Mouse (Mus musculus) gastrocnemius, adult 18-20 months (tissue): ENCODE results near the gene Rpl14. TPM values are rescaled to one million over a fixed set of nuclear protein-coding genes. Genes with fewer than 3 reads are reported as not detected.

Experiments used
- DNase-seq: peaks from one replicate; pipeline ENCODE4 v3.0.0; 2021; ENCODE audit warnings: low spot score
- total RNA-seq, 2 experiments: library from RNA; stranded (reverse); gene quantifications; 2 replicates each; pipeline ENCODE4 v1.2.3; 2021

Gene Rpl14
- total RNA-seq, 2 experiments from 2014 or later: 308 to 335 TPM

DNA sequence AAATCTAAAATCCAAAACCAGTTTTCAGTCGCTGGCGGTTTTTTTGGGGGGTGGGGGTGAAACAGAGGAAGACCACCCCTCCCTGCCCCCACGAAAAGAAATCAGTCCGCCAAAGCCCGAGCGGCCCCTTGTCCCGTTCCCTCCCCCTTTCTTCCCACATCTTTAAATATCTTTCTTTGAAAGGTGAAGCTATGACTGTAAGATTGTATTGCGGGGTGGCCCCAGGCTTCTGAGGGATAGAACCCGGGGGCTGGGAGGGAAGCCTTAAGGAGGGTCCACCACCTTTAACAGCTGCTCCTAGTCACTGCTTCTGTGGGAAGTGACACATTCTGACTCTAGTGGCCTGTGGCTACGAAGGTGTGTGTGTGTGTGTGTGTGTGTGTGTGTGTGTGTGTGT is 32.3 kb downstream of the Rpl14 start:
- no peak for DNase-seq

DNA sequence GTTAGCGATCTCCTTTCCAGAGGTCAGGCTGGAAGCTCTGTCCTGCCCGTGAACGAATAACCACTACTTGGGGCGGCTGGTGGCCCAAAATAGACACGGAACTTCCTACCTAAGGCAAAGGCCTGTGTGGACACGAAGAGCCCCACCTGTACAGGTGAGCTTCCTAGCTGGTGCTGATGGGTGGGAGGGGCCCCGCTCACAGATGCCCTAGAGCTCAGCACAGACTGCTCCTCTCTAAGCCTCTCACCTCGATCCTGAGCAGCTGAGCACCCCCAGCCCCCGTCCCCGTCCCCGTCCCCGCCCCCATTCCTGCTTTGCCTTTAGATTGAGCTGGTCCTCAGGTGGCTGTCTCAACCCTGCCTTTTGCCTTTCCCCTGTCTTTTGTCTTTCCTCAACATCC is 32.7 kb downstream of the Rpl14 start:
- no peak for DNase-seq

DNA sequence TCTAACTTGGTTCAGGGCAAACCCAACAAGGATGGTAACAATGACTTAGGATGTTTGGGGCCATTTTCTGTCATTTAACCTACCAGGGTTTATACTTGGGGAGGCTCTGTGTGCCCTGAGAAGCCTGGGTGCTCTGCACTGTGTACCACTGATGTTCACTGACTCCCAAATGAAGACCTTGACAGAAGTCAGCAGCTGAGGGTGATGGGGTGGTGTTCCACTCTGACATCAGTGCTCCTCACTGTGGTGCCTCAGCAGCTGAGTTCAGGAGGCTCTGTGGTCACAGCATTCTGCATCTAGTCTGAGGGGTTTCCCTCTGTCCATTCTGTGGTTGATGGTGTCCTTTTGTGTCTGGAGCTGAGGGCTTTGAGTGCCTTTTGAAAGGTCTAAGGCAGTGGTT is 39.8 kb downstream of the Rpl14 start:
- no peak for DNase-seq

DNA sequence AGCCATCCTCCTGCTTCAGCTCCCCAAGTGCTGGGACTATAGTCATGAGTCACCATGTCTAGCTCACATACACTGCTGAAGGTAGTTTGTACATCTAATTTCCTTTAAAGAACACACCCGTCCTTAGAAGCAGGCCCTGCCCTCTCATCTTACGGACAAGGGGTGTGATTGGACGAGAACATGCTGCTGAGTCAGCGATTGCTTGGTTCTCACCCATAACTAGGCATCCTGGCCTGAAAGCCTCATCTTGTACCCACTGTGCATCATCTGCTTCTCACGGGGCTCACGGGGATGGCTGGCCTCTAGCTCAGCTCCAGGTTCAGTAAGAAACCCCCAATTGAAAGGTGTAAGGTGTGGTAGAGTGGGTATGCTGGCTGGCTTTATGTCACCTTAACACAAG is 42.8 kb downstream of the Rpl14 start:
- no peak for DNase-seq

DNA sequence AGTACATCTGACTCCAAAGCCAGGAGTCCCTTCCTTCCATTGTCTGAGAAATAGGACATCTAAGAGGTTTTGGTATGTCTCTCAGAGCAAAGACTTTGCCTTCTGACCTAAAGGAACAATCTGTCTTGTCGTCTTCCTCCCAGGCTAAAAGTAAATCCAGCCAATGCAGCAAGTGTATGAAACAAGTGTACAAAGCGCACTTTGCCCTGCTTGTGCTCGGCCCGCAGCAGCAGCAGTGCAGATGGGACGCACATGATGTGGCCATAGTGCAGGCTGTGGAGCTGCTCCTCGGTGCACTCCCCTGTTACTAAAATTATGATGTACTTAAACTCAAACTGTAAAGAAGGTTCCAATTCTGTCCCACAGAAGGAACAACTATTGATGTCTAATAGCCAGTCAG is 46.9 kb downstream of the Rpl14 start:
- no peak for DNase-seq

DNA sequence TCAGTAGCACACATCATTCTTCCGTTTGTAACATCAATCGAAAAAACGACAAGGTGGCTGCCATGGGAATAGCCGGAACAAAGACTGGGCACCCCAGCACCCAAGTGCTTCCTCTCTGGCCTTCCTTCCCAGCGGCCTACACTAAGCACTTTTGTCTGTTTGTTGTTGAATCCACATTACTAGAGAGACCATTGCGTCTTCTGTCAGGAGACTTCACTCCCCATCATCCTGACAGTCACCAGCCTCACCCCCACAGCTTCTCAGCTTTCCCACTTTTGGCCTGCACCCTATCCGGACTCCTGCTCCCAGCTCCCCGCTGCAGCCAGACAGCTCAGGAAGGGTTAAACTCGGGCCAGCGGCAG is 48.1 kb downstream of the Rpl14 start:
- no peak for DNase-seq

DNA sequence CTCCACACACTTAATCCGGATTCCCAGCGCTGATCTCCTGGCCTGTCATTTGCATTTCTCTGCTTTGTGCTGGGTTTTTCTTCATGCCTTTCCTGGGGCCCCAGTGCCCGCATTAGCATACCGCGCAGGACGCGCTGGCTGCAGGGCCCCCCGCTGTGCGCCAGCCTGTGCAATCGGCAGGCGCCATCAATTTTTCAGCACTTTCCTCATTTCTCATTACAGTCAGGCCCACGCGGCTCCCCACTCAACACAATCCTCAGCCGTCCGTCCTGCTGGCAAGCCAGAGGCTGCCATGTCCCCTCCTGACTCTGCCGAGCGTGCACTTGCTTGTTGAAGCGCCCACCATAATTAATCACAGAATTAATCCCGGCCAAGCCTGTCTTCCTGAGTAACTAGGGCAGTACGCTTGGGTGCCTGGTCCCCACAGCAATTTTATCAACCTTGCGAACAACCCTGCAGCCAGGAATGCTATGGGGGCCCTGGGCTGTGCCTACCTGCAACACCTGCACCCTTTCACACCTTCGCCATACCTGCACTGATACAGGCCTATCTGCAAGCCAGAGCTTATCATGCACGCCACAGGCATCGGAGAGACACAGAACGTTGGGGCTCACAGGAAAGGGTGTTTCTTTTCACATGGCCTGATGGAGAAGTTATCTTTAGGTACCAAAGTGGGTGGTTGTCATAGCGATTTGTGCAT is 48.6 kb downstream of the Rpl14 start:
- no peak for DNase-seq

DNA sequence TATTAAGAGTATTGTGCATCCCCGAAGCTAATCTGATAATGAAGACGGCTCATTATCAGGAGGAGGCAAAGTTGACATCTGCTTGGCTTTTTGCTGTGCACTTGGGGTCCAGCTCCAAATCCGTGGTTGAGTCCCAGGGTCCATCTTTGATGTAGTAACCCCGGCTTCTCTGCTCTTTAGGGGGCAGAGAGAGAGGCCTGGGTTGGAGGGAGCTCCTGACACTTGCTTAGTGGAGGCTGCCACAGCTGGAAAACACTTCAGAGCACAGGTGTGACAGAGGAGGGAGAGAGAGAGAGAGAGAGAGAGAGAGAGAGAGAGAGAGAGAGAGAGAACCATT is 49.1 kb downstream of the Rpl14 start:
- no peak for DNase-seq

Other genes with a start within 250 kb of the Rpl14 start
- gene Eif1b, start 79.2 kb upstream of the Rpl14 start, total RNA-seq: 10 to 100 TPM; 39.4 to 42.9 TPM
- not detected for gene Entpd3, start 31.6 kb upstream of the Rpl14 start, total RNA-seq